Mouse (Mus musculus): ENCODE results near the gene Osbpl3. TPM values are rescaled to one million over a fixed set of nuclear protein-coding genes. Genes with fewer than 3 reads are reported as not detected.

Osbpl3 gene
- polyA plus RNA-seq, 1 experiment from 2014 or later: 8.7 TPM

- ATAC-seq (replicated peaks; ENCODE audit: low FRiP score): no peak
- Histone ChIP-seq H3K9ac (ENCODE audit: low read length) (no peak overlapping the region), H3K27ac (ENCODE audit: low read depth, low read length) (no peak overlapping the region), H3K27me3 (ENCODE audit: control insufficient read depth, insufficient read depth, low read length) (no peaks in the 10 kb centered on the region), H3K9me3 (ENCODE audit: control insufficient read depth, low read length) (no peaks in the 10 kb centered on the region), H3K36me3 (ENCODE audit: control insufficient read depth, insufficient read depth, low read length) (no peaks in the 10 kb centered on the region), H3K4me3 (ENCODE audit: low read depth, low read length) (no peak overlapping the region), H3K4me2 (ENCODE audit: low read depth, low read length, severe bottlenecking) (no peak overlapping the region), H3K4me1 (replicated peaks; ENCODE audit: control insufficient read depth, insufficient read depth, low read length) (peaks cover 4% of the 10 kb centered on the region; the same call in 1 of the 2 replicates)
- 62% methylated on average over 16 of the region's 16 CpGs for WGBS
- DNase-seq (ENCODE audit: low spot score): no peak
Measured at GRCm38 (mm10) chr6:50358104-50358679, 97.8 kb downstream of the Osbpl3 start.

DNA sequence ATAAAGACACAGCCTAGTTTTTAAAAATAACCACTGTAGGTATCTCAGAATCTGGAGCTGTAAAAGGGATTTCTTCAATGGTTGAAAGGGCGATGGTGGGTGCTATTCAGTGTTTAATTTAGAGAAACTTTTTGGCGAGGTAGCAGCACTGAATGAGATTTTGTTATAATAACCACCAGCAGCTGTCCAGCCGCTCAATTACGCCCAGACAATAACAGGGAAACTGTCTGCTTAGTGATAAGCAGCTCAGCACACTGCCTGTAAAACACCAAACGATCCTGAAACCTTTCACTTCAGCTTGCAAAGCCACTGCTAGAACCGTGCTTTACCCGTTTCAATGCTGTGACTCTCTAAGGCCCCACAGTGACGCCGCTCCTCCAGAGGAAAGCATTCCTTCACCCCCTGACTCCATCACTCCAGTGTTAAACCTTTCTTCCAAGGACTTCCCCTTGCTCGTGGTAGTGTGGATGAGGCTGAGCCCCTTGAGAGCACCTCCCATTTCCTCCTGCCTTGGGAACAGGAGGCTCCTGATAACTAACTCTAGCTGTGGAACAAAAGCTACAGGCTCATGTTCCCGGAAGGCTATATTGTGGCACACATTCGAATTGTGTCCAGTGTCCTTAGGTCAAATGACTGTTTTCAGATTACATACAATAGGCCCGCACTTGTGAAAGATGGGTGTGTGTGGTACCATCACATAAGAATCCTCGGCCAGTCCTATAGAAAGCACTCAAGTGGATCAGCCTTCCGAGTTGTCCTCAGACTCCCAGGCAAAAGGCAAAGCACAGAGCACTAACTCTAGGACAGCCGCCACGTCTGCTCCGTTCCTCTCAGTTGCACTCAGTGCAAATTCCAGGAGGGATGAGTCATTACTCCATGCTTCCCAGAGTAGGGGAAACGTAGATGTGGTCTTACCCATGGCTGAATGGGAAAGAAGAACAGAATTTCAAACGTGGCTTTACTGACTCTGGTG is 101.0 kb downstream of the Osbpl3 start:
- no peaks in the 10 kb centered on the region for H3K9me3 ChIP-seq (ENCODE audit: control insufficient read depth, low read length)
- no peaks in the 10 kb centered on the region for H3K27me3 ChIP-seq (ENCODE audit: control insufficient read depth, insufficient read depth, low read length)
- H3K36me3 ChIP-seq (ENCODE audit: control insufficient read depth, insufficient read depth, low read length): no peaks in the 10 kb centered on the region
- H3K27ac ChIP-seq (ENCODE audit: low read depth, low read length): peak overlapping the region; percentile 50; the same call in 1 of the 2 replicates
- peaks cover 4% of the 10 kb centered on the region; the same call in 1 of the 2 replicates for H3K4me1 ChIP-seq (replicated peaks; ENCODE audit: control insufficient read depth, insufficient read depth, low read length)
- 44% methylated on average over 20 of the region's 20 CpGs for WGBS
- H3K4me2 ChIP-seq (ENCODE audit: low read depth, low read length, severe bottlenecking): 0 out of 2 replicates have a peak overlapping the region, but pooled peaks have one; percentile 15
- no peak overlapping the region for H3K9ac ChIP-seq (ENCODE audit: low read length)
- ATAC-seq (replicated peaks; ENCODE audit: low FRiP score) (no peak), DNase-seq (ENCODE audit: low spot score) (no peak)
- H3K4me3 ChIP-seq (ENCODE audit: low read depth, low read length): no peak overlapping the region

GRCm38 (mm10) chr6:50352812-50353211 is 103.2 kb downstream of the Osbpl3 start:
- no peak overlapping the region for H3K4me3 ChIP-seq (ENCODE audit: low read depth, low read length)
- no peaks in the 10 kb centered on the region for H3K27me3 ChIP-seq (ENCODE audit: control insufficient read depth, insufficient read depth, low read length)
- WGBS: 72% methylated on average over 6 of the region's 6 CpGs
- no peak overlapping the region for H3K4me2 ChIP-seq (ENCODE audit: low read depth, low read length, severe bottlenecking)
- DNase-seq (ENCODE audit: low spot score) (no peak), ATAC-seq (replicated peaks; ENCODE audit: low FRiP score) (no peak)
- H3K4me1 ChIP-seq (replicated peaks; ENCODE audit: control insufficient read depth, insufficient read depth, low read length): peaks cover 3% of the 10 kb centered on the region; the same call in 1 of the 2 replicates
- no peaks in the 10 kb centered on the region for H3K9me3 ChIP-seq (ENCODE audit: control insufficient read depth, low read length)
- no peak overlapping the region for H3K9ac ChIP-seq (ENCODE audit: low read length)
- H3K27ac ChIP-seq (ENCODE audit: low read depth, low read length): no peak overlapping the region
- H3K36me3 ChIP-seq (ENCODE audit: control insufficient read depth, insufficient read depth, low read length): no peaks in the 10 kb centered on the region

- H3K27ac ChIP-seq (ENCODE audit: low read depth, low read length): no peak overlapping the region
- no peak overlapping the region for H3K9ac ChIP-seq (ENCODE audit: low read length)
- H3K27me3 ChIP-seq (ENCODE audit: control insufficient read depth, insufficient read depth, low read length): no peaks in the 10 kb centered on the region
- no peaks in the 10 kb centered on the region for H3K9me3 ChIP-seq (ENCODE audit: control insufficient read depth, low read length)
- DNase-seq (ENCODE audit: low spot score): no peak
- H3K36me3 ChIP-seq (ENCODE audit: control insufficient read depth, insufficient read depth, low read length): no peaks in the 10 kb centered on the region
- 94% methylated on average over 3 of the region's 3 CpGs for WGBS
- no peak overlapping the region for H3K4me3 ChIP-seq (ENCODE audit: low read depth, low read length)
- H3K4me1 ChIP-seq (replicated peaks; ENCODE audit: control insufficient read depth, insufficient read depth, low read length): peaks cover 3% of the 10 kb centered on the region; the same call in 1 of the 2 replicates
- no peak for ATAC-seq (replicated peaks; ENCODE audit: low FRiP score)
- no peak overlapping the region for H3K4me2 ChIP-seq (ENCODE audit: low read depth, low read length, severe bottlenecking)
Measured at GRCm38 (mm10) chr6:50350911-50351310, 105.1 kb downstream of the Osbpl3 start.

- ATAC-seq (replicated peaks; ENCODE audit: low FRiP score) (no peak), DNase-seq (ENCODE audit: low spot score) (no peak)
- H3K4me3 ChIP-seq (ENCODE audit: low read depth, low read length): no peak overlapping the region
- H3K27me3 ChIP-seq (ENCODE audit: control insufficient read depth, insufficient read depth, low read length): no peaks in the 10 kb centered on the region
- H3K36me3 ChIP-seq (ENCODE audit: control insufficient read depth, insufficient read depth, low read length): no peaks in the 10 kb centered on the region
- no peak overlapping the region for H3K9ac ChIP-seq (ENCODE audit: low read length)
- no peaks in the 10 kb centered on the region for H3K9me3 ChIP-seq (ENCODE audit: control insufficient read depth, low read length)
- no peak overlapping the region for H3K4me2 ChIP-seq (ENCODE audit: low read depth, low read length, severe bottlenecking)
- no peak overlapping the region for H3K27ac ChIP-seq (ENCODE audit: low read depth, low read length)
- WGBS: 80% methylated on average over 1 of the region's 1 CpGs
- H3K4me1 ChIP-seq (replicated peaks; ENCODE audit: control insufficient read depth, insufficient read depth, low read length): no peaks in the 10 kb centered on the region
Measured at GRCm38 (mm10) chr6:50348619-50349018, 107.4 kb downstream of the Osbpl3 start.

GRCm38 (mm10) chr6:50346204-50346603 is 109.8 kb downstream of the Osbpl3 start:
- DNase-seq (ENCODE audit: low spot score): no peak
- WGBS: 94% methylated on average over 7 of the region's 7 CpGs
- no peaks in the 10 kb centered on the region for H3K4me1 ChIP-seq (replicated peaks; ENCODE audit: control insufficient read depth, insufficient read depth, low read length)
- no peaks in the 10 kb centered on the region for H3K9me3 ChIP-seq (ENCODE audit: control insufficient read depth, low read length)
- no peak overlapping the region for H3K9ac ChIP-seq (ENCODE audit: low read length)
- no peak overlapping the region for H3K27ac ChIP-seq (ENCODE audit: low read depth, low read length)
- no peaks in the 10 kb centered on the region for H3K27me3 ChIP-seq (ENCODE audit: control insufficient read depth, insufficient read depth, low read length)
- no peak overlapping the region for H3K4me2 ChIP-seq (ENCODE audit: low read depth, low read length, severe bottlenecking)
- no peaks in the 10 kb centered on the region for H3K36me3 ChIP-seq (ENCODE audit: control insufficient read depth, insufficient read depth, low read length)
- H3K4me3 ChIP-seq (ENCODE audit: low read depth, low read length): no peak overlapping the region
- ATAC-seq (replicated peaks; ENCODE audit: low FRiP score): no peak

- no peak for ATAC-seq (replicated peaks; ENCODE audit: low FRiP score)
- Histone ChIP-seq H3K4me2 (ENCODE audit: low read depth, low read length, severe bottlenecking) (no peak overlapping the region), H3K27me3 (ENCODE audit: control insufficient read depth, insufficient read depth, low read length) (no peaks in the 10 kb centered on the region), H3K9ac (ENCODE audit: low read length) (no peak overlapping the region), H3K4me3 (ENCODE audit: low read depth, low read length) (no peak overlapping the region), H3K27ac (ENCODE audit: low read depth, low read length) (no peak overlapping the region), H3K4me1 (replicated peaks; ENCODE audit: control insufficient read depth, insufficient read depth, low read length) (no peaks in the 10 kb centered on the region), H3K36me3 (ENCODE audit: control insufficient read depth, insufficient read depth, low read length) (no peaks in the 10 kb centered on the region), H3K9me3 (ENCODE audit: control insufficient read depth, low read length) (no peaks in the 10 kb centered on the region)
- DNase-seq (ENCODE audit: low spot score): no peak
- 82% methylated on average over 5 of the region's 5 CpGs for WGBS
Measured at GRCm38 (mm10) chr6:50340226-50340906, 115.6 kb downstream of the Osbpl3 start.

- DNase-seq (ENCODE audit: low spot score): no peak
- H3K9ac ChIP-seq (ENCODE audit: low read length): no peak overlapping the region
- 88% methylated on average over 6 of the region's 6 CpGs for WGBS
Measured at GRCm38 (mm10) chr6:50337431-50337830, 118.6 kb downstream of the Osbpl3 start.

More at GRCm38 (mm10) chr6:50337431-50337830, 118.6 kb downstream of the Osbpl3 start:
- no peak for ATAC-seq (replicated peaks; ENCODE audit: low FRiP score)
- H3K27me3 ChIP-seq (ENCODE audit: control insufficient read depth, insufficient read depth, low read length): no peaks in the 10 kb centered on the region
- no peak overlapping the region for H3K27ac ChIP-seq (ENCODE audit: low read depth, low read length)
- no peak overlapping the region for H3K4me2 ChIP-seq (ENCODE audit: low read depth, low read length, severe bottlenecking)
- H3K4me3 ChIP-seq (ENCODE audit: low read depth, low read length): no peak overlapping the region
- H3K9me3 ChIP-seq (ENCODE audit: control insufficient read depth, low read length): no peaks in the 10 kb centered on the region
- H3K36me3 ChIP-seq (ENCODE audit: control insufficient read depth, insufficient read depth, low read length): no peaks in the 10 kb centered on the region
- H3K4me1 ChIP-seq (replicated peaks; ENCODE audit: control insufficient read depth, insufficient read depth, low read length): no peaks in the 10 kb centered on the region
